Mouse (Mus musculus) retina, postnatal 7 days (tissue): ENCODE data around the gene Lekr1.

ENCODE experiments used
- DNase-seq: peaks from one replicate; pipeline ENCODE4 v3.0.0-alpha.2; 2012; ENCODE audit warnings: low read depth, low spot score

Gene Lekr1

GRCm38 (mm10) chr3:65656902-65657660 lies 8.9 kb upstream of the Lekr1 start:
- DNase-seq, result no peak

GRCm38 (mm10) chr3:65658081-65658612 lies 7.9 kb upstream of the Lekr1 start:
- no peak for DNase-seq

- DNase-seq, result peak; percentile 50
These were observed 7.1 kb upstream of the Lekr1 start for GRCm38 (mm10) chr3:65658721-65659619.

GRCm38 (mm10) chr3:65659620-65659932 lies 6.5 kb upstream of the Lekr1 start:
- DNase-seq, result no peak

GRCm38 (mm10) chr3:65660336-65660735 lies 5.7 kb upstream of the Lekr1 start:
- DNase-seq, result no peak

- no peak for DNase-seq
These were observed 4.3 kb upstream of the Lekr1 start for GRCm38 (mm10) chr3:65661731-65662130.

GRCm38 (mm10) chr3:65663176-65663575 lies 2.9 kb upstream of the Lekr1 start:
- no peak for DNase-seq

GRCm38 (mm10) chr3:65670216-65670615 lies 4.2 kb downstream of the Lekr1 start:
- DNase-seq, result no peak

- DNase-seq, result no peak
These were observed 7.7 kb downstream of the Lekr1 start for GRCm38 (mm10) chr3:65673725-65674124.

- DNase-seq, result no peak
These were observed 14.6 kb downstream of the Lekr1 start for GRCm38 (mm10) chr3:65680612-65681011.

GRCm38 (mm10) chr3:65689705-65690104 lies 23.7 kb downstream of the Lekr1 start:
- DNase-seq, result no peak

GRCm38 (mm10) chr3:65690850-65691249 lies 24.8 kb downstream of the Lekr1 start:
- DNase-seq, result no peak

GRCm38 (mm10) chr3:65699704-65700103 lies 33.7 kb downstream of the Lekr1 start:
- no peak for DNase-seq

- no peak for DNase-seq
These were observed 48.3 kb downstream of the Lekr1 start for GRCm38 (mm10) chr3:65714372-65714771.

GRCm38 (mm10) chr3:65717406-65717805 lies 51.4 kb downstream of the Lekr1 start:
- DNase-seq, result no peak

GRCm38 (mm10) chr3:65722897-65723296 lies 56.9 kb downstream of the Lekr1 start:
- DNase-seq, result no peak

GRCm38 (mm10) chr3:65723664-65724063 lies 57.6 kb downstream of the Lekr1 start:
- no peak for DNase-seq

GRCm38 (mm10) chr3:65737816-65738215 lies 71.8 kb downstream of the Lekr1 start:
- no peak for DNase-seq

GRCm38 (mm10) chr3:65744936-65745335 lies 78.9 kb downstream of the Lekr1 start:
- DNase-seq, result no peak

GRCm38 (mm10) chr3:65764511-65765508 lies 98.8 kb downstream of the Lekr1 start:
- DNase-seq, result no peak

GRCm38 (mm10) chr3:65766387-65766786 lies 100.4 kb downstream of the Lekr1 start:
- no peak for DNase-seq
